Mouse (Mus musculus): ENCODE data around the gene Sf3b1.

DNA sequence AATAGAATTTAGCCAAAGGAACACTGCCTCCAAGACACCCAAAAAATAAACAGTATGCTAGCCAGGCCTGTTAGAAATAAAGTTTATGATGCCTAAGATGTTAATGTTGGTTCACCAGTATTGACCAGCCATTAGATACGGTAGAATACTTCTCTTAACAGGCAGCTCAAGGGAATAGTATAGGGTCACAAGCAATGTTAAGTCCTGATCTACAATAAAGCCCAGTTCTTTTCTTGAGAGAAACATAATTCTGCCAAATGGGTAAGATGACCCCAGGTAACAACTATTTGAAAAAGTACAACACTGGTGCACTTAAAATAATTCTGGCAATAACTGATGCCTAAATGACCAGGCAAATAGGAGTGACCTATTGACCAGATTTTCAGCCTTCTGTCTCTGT is 685 bp upstream of the Sf3b1 start:
- TF ChIP-seq CTCF (IDR thresholded peaks at IDR 0.05; ENCODE audit: borderline replicate concordance, control insufficient read depth, extremely low read depth, insufficient read depth, low read length, poor library complexity) (no peak), POLR2A (IDR thresholded peaks at IDR 0.05; ENCODE audit: control insufficient read depth, extremely low read depth, insufficient read depth, low read length, poor library complexity) (no peak)
